Mouse (Mus musculus): ENCODE data around the gene Rasl2-9. TPM values are rescaled to one million over a fixed set of nuclear protein-coding genes. Genes with fewer than 3 reads are reported as not detected.
"Not testable (repeated sequence)": the region's sequence is repeated elsewhere in the genome, so short reads cannot be mapped to it uniquely, and the experiment has no call there.

The Rasl2-9 gene
- total RNA-seq, 2 experiments from 2014 or later: 0.59 TPM; not detected in 1

DNA sequence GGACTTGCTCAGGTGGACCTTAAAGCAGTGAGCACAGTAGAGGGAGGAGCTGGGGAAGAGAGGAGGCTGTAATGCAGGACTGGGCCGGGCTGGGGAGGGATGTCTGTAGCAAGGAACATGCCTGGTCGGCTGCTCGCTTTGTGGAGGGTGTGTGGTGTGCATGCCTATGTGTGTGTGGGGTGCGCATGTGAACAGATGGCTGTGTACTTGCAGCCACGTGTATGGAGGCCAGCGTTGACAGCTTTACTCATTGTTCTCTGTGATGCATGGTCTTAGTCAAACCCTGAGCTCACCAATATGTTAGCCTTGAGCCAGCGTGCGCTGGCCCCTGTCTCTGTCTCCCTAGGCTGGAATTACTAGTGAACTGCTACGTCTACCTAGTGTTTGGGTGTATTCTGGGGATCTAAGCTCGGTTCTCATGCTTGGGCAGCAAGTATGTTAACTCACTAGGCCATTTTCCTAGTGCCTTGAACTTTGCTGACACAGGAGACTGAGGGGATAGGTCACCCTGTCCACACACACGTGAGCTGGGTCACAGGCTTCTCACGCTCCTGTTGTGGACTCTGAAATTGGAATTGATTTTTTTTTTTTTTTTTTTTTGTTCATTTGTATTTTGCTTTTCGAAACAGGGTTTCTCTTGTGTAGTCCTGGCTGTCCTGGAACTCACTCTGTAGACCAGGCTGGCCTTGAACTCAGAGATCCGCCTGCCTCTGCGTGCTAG, 34.6 kb downstream of the Rasl2-9 start:
- Histone ChIP-seq H3K27ac (peak overlapping the region; percentile 88), H3K4me3 (no peak overlapping the region)
- no peak for TF ChIP-seq CTCF (conservative IDR thresholded peaks at IDR 0.05)
- peak; percentile 38 to 62 for DNase-seq (ENCODE audit: low spot score in 2 of 2)

GRCm38 (mm10) chr7:5089853-5090252, 35.9 kb downstream of the Rasl2-9 start:
- DNase-seq (ENCODE audit: low spot score in 2 of 2): no peak
- Histone ChIP-seq H3K4me3 (no peak overlapping the region), H3K27ac (peak overlapping the region; percentile 88)
- no peak for TF ChIP-seq CTCF (conservative IDR thresholded peaks at IDR 0.05)

DNA sequence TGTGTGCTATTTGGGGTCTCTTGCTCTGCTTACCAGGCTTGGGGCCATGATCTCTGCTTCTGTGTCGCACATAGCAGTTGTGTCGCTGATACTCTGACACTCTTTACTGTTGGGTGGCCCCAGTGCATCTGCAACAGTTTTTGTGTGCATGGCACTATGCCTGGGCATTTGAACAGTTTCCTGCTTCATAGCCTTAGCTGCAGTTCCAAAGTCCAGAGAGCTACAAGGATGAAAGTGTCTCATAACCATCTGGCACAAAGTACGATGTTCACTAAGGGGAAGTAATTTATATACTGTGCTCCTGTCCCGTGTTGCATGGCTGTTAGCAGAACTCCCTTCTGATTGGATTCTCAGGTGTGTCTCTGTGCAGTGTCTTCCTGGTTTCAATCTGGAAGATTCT, 37.9 kb downstream of the Rasl2-9 start:
- TF ChIP-seq CTCF (conservative IDR thresholded peaks at IDR 0.05): no peak
- no peak for DNase-seq (ENCODE audit: low spot score in 2 of 2)
- Histone ChIP-seq H3K27ac (peak overlapping the region; percentile 18; the same call in 1 of the 2 replicates), H3K4me3 (no peak overlapping the region)

GRCm38 (mm10) chr7:5086921-5087440, 38.8 kb downstream of the Rasl2-9 start:
- Histone ChIP-seq H3K27ac (0 out of 2 replicates have a peak overlapping the region, but pooled peaks have one; percentile 2), H3K4me3 (no peak overlapping the region)
- no peak for DNase-seq (ENCODE audit: low spot score in 2 of 2)
- no peak for TF ChIP-seq CTCF (conservative IDR thresholded peaks at IDR 0.05)

GRCm38 (mm10) chr7:5085512-5085911, 40.2 kb downstream of the Rasl2-9 start:
- DNase-seq (ENCODE audit: low spot score in 2 of 2): no peak
- TF ChIP-seq CTCF (conservative IDR thresholded peaks at IDR 0.05): no peak
- H3K4me3 ChIP-seq: no peak overlapping the region
- H3K27ac ChIP-seq: no peak overlapping the region

DNA sequence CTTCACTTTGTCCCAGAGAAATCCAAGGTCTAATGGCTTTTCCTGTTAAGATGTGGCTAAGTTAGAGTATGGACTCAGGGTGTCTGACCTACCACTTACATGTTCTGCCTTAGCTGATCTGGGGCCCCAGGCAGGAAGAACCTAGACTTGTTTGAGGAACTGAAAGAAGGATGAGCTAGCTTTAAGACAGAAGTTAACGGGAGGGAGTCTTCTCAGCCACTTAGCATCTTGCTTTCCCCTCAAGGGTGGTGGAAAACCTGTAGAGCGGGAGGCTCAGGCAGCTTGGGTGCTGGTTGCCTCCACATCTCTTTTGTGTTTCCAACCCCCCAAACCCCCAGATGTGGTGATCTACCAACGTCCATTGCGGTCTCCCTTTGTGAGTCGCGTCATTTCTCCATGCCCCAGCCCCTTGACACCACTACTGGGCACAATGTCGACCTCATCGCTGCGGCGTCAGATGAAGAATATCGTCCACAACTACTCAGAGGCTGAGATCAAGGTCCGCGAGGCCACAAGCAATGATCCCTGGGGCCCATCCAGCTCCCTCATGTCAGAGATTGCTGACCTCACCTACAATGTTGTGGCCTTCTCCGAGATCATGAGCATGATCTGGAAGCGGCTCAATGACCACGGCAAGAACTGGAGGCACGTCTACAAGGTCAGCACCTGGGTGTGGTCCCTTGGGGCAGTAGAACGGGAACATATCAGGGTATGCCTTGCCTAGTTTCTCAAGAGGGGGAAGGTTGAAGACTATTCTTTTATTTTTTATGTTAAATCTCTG, 42.2 kb downstream of the Rasl2-9 start:
- H3K4me3 ChIP-seq: no peak overlapping the region
- TF ChIP-seq CTCF (conservative IDR thresholded peaks at IDR 0.05): no peak
- H3K27ac ChIP-seq: no peak overlapping the region
- no peak for DNase-seq (ENCODE audit: low spot score in 2 of 2)

DNA sequence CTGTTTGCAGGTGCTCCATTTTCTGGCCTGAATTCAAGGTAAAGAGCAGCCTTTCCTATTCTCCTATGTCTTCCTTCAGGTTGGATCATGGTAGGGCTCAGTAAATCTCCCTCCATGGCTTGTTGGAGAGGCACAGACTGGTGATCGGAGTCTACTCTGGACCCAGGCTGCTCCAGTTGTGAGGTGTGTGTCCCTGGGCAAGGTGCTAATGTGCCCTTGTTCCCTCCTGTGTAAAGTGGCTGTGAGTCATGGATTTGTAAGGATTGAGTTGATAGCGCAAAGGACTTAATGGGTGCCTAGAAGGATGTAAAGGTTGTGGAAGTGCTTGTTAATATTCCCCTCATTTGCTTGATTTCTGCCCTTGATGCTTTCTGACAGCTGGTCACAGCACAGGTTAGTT, 43.8 kb downstream of the Rasl2-9 start:
- no peak for DNase-seq (ENCODE audit: low spot score in 2 of 2)
- H3K4me3 ChIP-seq: peak overlapping the region; percentile 83
- 0 out of 2 replicates have a peak overlapping the region, but pooled peaks have one; percentile 1 for H3K27ac ChIP-seq
- no peak for TF ChIP-seq CTCF (conservative IDR thresholded peaks at IDR 0.05)

GRCm38 (mm10) chr7:5081241-5081640, 44.5 kb downstream of the Rasl2-9 start:
- Histone ChIP-seq H3K4me3 (peak overlapping the region; percentile 83), H3K27ac (peak overlapping the region; percentile 93)
- TF ChIP-seq CTCF (conservative IDR thresholded peaks at IDR 0.05): peak; percentile 45
- DNase-seq (ENCODE audit: low spot score in 2 of 2): no peak

GRCm38 (mm10) chr7:5080815-5081214, 44.9 kb downstream of the Rasl2-9 start:
- peak overlapping the region; percentile 83 for H3K4me3 ChIP-seq
- H3K27ac ChIP-seq: peak overlapping the region; percentile 93
- TF ChIP-seq CTCF (conservative IDR thresholded peaks at IDR 0.05): no peak
- DNase-seq (ENCODE audit: low spot score in 2 of 2): no peak

DNA sequence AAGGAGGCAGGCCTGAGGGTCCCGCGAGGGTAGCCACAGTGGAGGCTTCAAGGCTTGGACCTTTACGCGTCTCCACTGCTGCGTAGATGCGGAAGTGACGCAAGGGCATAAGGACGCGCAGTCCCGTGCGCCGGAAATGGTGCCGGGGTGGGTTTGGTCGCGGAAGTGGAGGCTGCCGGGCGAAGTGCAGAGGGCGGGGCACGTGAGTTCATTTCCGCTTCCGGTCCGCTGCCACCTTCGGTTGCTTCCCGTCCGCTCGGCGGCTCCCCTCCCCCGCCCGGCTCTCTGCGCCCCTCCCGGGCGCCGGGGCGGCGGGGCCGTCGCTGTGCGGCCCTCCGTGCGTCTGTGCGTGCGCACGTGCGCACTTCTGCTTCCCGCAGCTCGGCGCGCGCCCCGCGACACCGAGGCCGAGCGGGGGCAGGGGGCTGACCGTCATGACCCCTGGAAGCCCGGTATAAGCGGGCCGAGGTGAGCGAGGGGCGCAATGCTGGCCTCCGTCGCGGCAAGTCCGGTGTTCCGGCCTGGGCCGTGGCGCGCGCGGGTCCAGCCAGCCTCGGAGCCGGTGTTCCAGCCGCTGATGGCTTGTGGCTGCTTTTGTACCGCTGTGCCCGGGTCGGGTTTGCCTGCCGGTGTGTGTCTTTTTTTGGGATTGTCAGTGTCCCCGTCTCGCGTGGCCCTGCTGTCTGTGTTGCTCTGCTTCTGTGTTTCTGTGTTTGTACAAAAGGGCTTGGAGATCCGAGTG, 45.6 kb downstream of the Rasl2-9 start, which contains the start of gene Epn1:
Gene Epn1, plus strand, starts transcription at position 226 of the 742 bp plus-strand sequence.
- peak within 1 kb of the TSS; percentile 93 for H3K27ac ChIP-seq
- H3K4me3 ChIP-seq: peak within 1 kb of the TSS; percentile 83
- DNase-seq (ENCODE audit: low spot score in 2 of 2): peak; percentile 97 to 98
- no peak for TF ChIP-seq CTCF (conservative IDR thresholded peaks at IDR 0.05)

DNA sequence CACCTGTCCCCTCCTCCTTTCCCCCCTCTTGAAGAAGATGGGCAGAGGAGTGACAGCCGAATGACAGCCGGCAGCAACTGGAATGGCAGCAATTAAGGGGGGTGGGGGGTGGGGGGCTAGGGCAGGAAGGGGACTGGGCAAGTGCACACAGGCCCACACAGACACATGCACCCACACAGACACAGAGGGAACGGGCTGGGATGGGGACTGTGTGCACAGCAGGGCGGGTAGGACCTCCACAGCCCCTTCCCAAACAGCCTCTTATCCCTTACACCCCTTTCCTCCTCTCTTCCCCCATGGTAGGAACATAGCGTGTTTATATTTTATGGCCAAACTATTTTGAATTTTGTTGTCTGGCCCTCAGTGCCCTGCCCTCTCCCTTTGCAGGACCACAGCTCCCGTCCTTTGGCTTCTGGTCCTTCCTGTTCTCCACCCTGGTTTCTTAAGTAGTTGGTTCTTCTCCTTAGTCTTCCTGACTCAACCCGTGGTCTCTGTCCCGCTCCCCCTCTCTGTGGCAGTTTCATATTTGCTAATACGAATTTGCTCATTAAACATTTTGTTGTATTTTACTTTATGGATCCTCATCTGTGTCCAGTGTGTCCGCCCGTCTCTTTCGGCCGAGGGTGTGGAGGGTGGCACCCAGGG, 46.3 kb downstream of the Rasl2-9 start:
- Histone ChIP-seq H3K27ac (peak overlapping the region; percentile 93), H3K4me3 (peak overlapping the region; percentile 83)
- DNase-seq (ENCODE audit: low spot score in 2 of 2): not testable (repeated sequence)

DNA sequence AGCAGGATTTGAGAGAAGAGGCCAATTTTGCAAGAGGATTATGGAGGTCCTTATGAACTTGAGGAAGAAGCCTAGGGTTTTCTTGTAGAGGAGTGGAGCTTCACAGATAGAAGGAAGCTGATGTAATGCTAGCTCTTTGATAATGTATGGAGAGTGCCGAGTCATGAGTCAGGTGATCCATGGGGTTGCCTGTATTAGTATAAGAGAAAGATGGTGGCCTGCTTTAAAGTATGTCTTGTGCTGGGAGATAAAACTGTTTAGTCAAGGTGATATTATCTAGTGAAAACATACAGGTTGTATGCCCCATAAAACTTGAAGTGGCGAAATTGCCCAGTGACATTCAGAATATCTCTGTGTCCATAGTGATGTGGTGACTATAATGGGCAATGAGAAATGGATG, 48.8 kb downstream of the Rasl2-9 start:
- no peak for TF ChIP-seq CTCF (conservative IDR thresholded peaks at IDR 0.05)
- Histone ChIP-seq H3K4me3 (no peak overlapping the region), H3K27ac (no peak overlapping the region)
- DNase-seq (ENCODE audit: low spot score in 2 of 2): no peak
